Mouse (Mus musculus) heart, postnatal 0 days (tissue): Measurements from ENCODE around the gene Gm9821. TPM values are rescaled to one million over a fixed set of nuclear protein-coding genes. Genes with fewer than 3 reads are reported as not detected.

ENCODE experiments used
- ATAC-seq: fragments of 200-750 bp; cut with Nextera tagmentation; 2 replicates; pipeline ENCODE4 v1.8.0; 2017; ENCODE audit warnings: low read depth, moderate number of reproducible peaks, moderate library complexity; ENCODE audit not compliant: insufficient read depth
- DNase-seq: peaks from one replicate; pipeline ENCODE4 v3.0.0-alpha.2; 2016; ENCODE audit warnings: low spot score
- H3K27ac ChIP-seq: fragments of 300-500 bp; sonication (generic); 2 replicates; pipeline ENCODE4 v1.5.1; 2014; ENCODE audit warnings: low read depth, mild to moderate bottlenecking
- H3K27me3 ChIP-seq: fragments of 300-500 bp; sonication (generic); 2 replicates; pipeline ENCODE4 v1.6.1; 2014; ENCODE audit warnings: low read length, mixed read lengths; ENCODE audit not compliant: control insufficient read depth, insufficient read depth
- H3K36me3 ChIP-seq: fragments of 300-500 bp; sonication (generic); replicated peaks from 2 replicates; pipeline ENCODE4 v1.6.1; 2014; ENCODE audit warnings: low read length, mixed read lengths; ENCODE audit not compliant: control insufficient read depth, insufficient read depth
- H3K4me1 ChIP-seq: fragments of 300-500 bp; sonication (generic); 2 replicates; pipeline ENCODE4 v1.6.1; 2014; ENCODE audit warnings: antibody characterized with exemption; ENCODE audit not compliant: control insufficient read depth, insufficient read depth
- H3K4me2 ChIP-seq: fragments of 300-500 bp; sonication (generic); 2 replicates; pipeline ENCODE4 v1.6.1; 2014; ENCODE audit warnings: low read depth, mild to moderate bottlenecking, low read length, moderate library complexity
- H3K4me3 ChIP-seq: fragments of 300-500 bp; sonication (generic); 2 replicates; pipeline ENCODE4 v1.5.1; 2014; ENCODE audit warnings: low read depth, low read length
- H3K9ac ChIP-seq: fragments of 300-500 bp; sonication (generic); replicated peaks from 2 replicates; pipeline ENCODE4 v1.6.1; 2014; ENCODE audit warnings: low read depth, low read length, mixed read lengths
- H3K9me3 ChIP-seq: fragments of 300-500 bp; sonication (generic); replicated peaks from 2 replicates; pipeline ENCODE4 v1.6.1; 2016; ENCODE audit warnings: low read length; ENCODE audit not compliant: control insufficient read depth
- CTCF ChIP-seq: IDR thresholded peaks from 2 replicates; pipeline ENCODE4 v1.5.1; 2016; ENCODE audit warnings: antibody characterized with exemption, control low read depth, low read depth
- EP300 ChIP-seq: IDR thresholded peaks from 2 replicates; pipeline ENCODE4 v1.6.1; 2016; ENCODE audit warnings: antibody characterized with exemption, low read depth
- WGBS: fragments of 180-500 bp; shearing (Covaris S2); extraction: QIAGEN DNeasy Blood & Tissue Kit; methylation state at CpG from one replicate; pipeline ENCODE4 v1.1.7; 2014; 5-methylcytosine and 5-hydroxymethylcytosine counted together
- polyA plus RNA-seq: library from polyadenylated mRNA; unstranded; fragments of >200 nt; fragmentation: Nextera tagmentation; extraction: Ambion mirVana; gene quantifications from 2 replicates; pipeline ENCODE4 v1.2.1, GENCODE M21; 2015
- total RNA-seq: library from RNA; depleted of rRNA; stranded (reverse); fragments of >200 nt; gene quantifications from 2 replicates; pipeline ENCODE4 v1.2.3, GENCODE M21; 2014; ENCODE audit warnings: low replicate concordance; rRNA removed

Gm9821 gene
- total RNA-seq = not detected in 2 replicates
- polyA plus RNA-seq = 0.89 and 0.93 TPM in 2 replicates

GRCm38 (mm10) chr2:91945483-91945882, at the start of gene Gm9821:
Gene Gm9821, plus strand, starts transcription at chr2:91945703.
- Histone ChIP-seq H3K4me2 (no peak within 1 kb of the TSS; the same call in 1 of the 2 replicates), H3K4me1 (peaks cover 39% of the 10 kb centered on the region), H3K27ac (0 out of 2 replicates have a peak within 1 kb of the TSS, but pooled peaks have one; percentile 99), H3K4me3 (no peak within 1 kb of the TSS), H3K36me3 (peaks cover 39% of the 10 kb centered on the region), H3K9me3 (no peaks in the 10 kb centered on the region), H3K9ac (no peak within 1 kb of the TSS), H3K27me3 (no peaks in the 10 kb centered on the region)
- DNase-seq (no peak), ATAC-seq (no peak)
- TF ChIP-seq EP300 (no peak), CTCF (no peak)
- WGBS = 92% methylated on average over 18 of the region's 18 CpGs

GRCm38 (mm10) chr2:91897968-91898367, 47.5 kb upstream of the Gm9821 start:
- DNase-seq (no peak), ATAC-seq (no peak)
- Histone ChIP-seq H3K4me2 (no peak overlapping the region), H3K4me3 (no peak overlapping the region), H3K27me3 (no peaks in the 10 kb centered on the region), H3K9ac (no peak overlapping the region), H3K4me1 (no peaks in the 10 kb centered on the region), H3K9me3 (no peaks in the 10 kb centered on the region), H3K27ac (no peak overlapping the region), H3K36me3 (peaks cover 28% of the 10 kb centered on the region)
- no peak for TF ChIP-seq CTCF
- TF ChIP-seq EP300 = no peak

- WGBS = 89% methylated on average over 3 of the region's 3 CpGs
- no peak for TF ChIP-seq EP300
- TF ChIP-seq CTCF = no peak
- no peaks in the 10 kb centered on the region for H3K9me3 ChIP-seq
- H3K27me3 ChIP-seq = no peaks in the 10 kb centered on the region
- H3K36me3 ChIP-seq = peaks cover 33% of the 10 kb centered on the region
- DNase-seq (no peak), ATAC-seq (no peak)
- H3K4me2 ChIP-seq = no peak overlapping the region
- no peak overlapping the region for H3K27ac ChIP-seq
- no peaks in the 10 kb centered on the region for H3K4me1 ChIP-seq
- H3K9ac ChIP-seq = no peak overlapping the region
- H3K4me3 ChIP-seq = no peak overlapping the region
Measured at GRCm38 (mm10) chr2:91899141-91899540, 46.4 kb upstream of the Gm9821 start.

GRCm38 (mm10) chr2:91900431-91900830, 45.1 kb upstream of the Gm9821 start:
- 92% methylated on average over 8 of the region's 8 CpGs for WGBS
- no peak for TF ChIP-seq EP300
- no peak for TF ChIP-seq CTCF
- no peak for DNase-seq

GRCm38 (mm10) chr2:91902336-91902735, 43.2 kb upstream of the Gm9821 start:
- DNase-seq (no peak), ATAC-seq (no peak)
- Histone ChIP-seq H3K4me3 (no peak overlapping the region), H3K36me3 (peaks cover 42% of the 10 kb centered on the region), H3K27me3 (no peaks in the 10 kb centered on the region), H3K4me2 (no peak overlapping the region), H3K9ac (no peak overlapping the region), H3K4me1 (no peaks in the 10 kb centered on the region), H3K27ac (no peak overlapping the region), H3K9me3 (no peaks in the 10 kb centered on the region)
- 77% methylated on average over 5 of the region's 5 CpGs for WGBS
- TF ChIP-seq CTCF (no peak), EP300 (no peak)

More at GRCm38 (mm10) chr2:91900431-91900830, 45.1 kb upstream of the Gm9821 start:
- H3K4me2 ChIP-seq = no peak overlapping the region
- no peaks in the 10 kb centered on the region for H3K9me3 ChIP-seq
- no peak overlapping the region for H3K27ac ChIP-seq
- H3K36me3 ChIP-seq = peaks cover 34% of the 10 kb centered on the region
- no peak overlapping the region for H3K4me3 ChIP-seq
- no peak for ATAC-seq
- no peaks in the 10 kb centered on the region for H3K27me3 ChIP-seq
- no peak overlapping the region for H3K9ac ChIP-seq
- H3K4me1 ChIP-seq = no peaks in the 10 kb centered on the region

- 80% methylated on average over 3 of the region's 3 CpGs for WGBS
- Histone ChIP-seq H3K36me3 (peaks cover 38% of the 10 kb centered on the region), H3K9ac (no peak overlapping the region), H3K4me2 (no peak overlapping the region), H3K4me1 (no peaks in the 10 kb centered on the region), H3K4me3 (no peak overlapping the region), H3K9me3 (no peaks in the 10 kb centered on the region), H3K27ac (no peak overlapping the region), H3K27me3 (no peaks in the 10 kb centered on the region)
- ATAC-seq = no peak
- TF ChIP-seq CTCF (no peak), EP300 (no peak)
- DNase-seq = no peak
Measured at GRCm38 (mm10) chr2:91903171-91903925, 42.2 kb upstream of the Gm9821 start.
